Mouse (Mus musculus) hindbrain, embryonic 12.5 days (tissue): ENCODE data around the gene Sucnr1. TPM values are rescaled to one million over a fixed set of nuclear protein-coding genes. Genes with fewer than 3 reads are reported as not detected.
A peak's percentile ranks its signal among the peaks of the same experiment; 100 is the strongest.

Experiments
- ATAC-seq: fragments of 200-750 bp; cut with Nextera tagmentation; 2 replicates; pipeline ENCODE4 v1.8.0; 2017; ENCODE audit warnings: moderate TSS enrichment; ENCODE audit not compliant: low FRiP score
- H3K27ac ChIP-seq: fragments of 300-500 bp; sonication (generic); 2 replicates; pipeline ENCODE4 v1.5.1; 2016; ENCODE audit warnings: mild to moderate bottlenecking
- H3K27me3 ChIP-seq: fragments of 300-500 bp; sonication (generic); 2 replicates; pipeline ENCODE4 v1.6.1; 2016; ENCODE audit warnings: mild to moderate bottlenecking
- H3K36me3 ChIP-seq: fragments of 300-500 bp; sonication (generic); 2 replicates; pipeline ENCODE4 v1.6.1; 2016; ENCODE audit warnings: mild to moderate bottlenecking
- H3K4me1 ChIP-seq: fragments of 300-500 bp; sonication (generic); 2 replicates; pipeline ENCODE4 v1.6.1; 2016
- H3K4me2 ChIP-seq: fragments of 300-500 bp; sonication (generic); replicated peaks from 2 replicates; pipeline ENCODE4 v1.6.1; 2016; ENCODE audit warnings: mild to moderate bottlenecking
- H3K4me3 ChIP-seq: fragments of 300-500 bp; sonication (generic); 2 replicates; pipeline ENCODE4 v1.5.1; 2016; ENCODE audit warnings: mild to moderate bottlenecking
- H3K9ac ChIP-seq: fragments of 300-500 bp; sonication (generic); 2 replicates; pipeline ENCODE4 v1.6.1; 2016; ENCODE audit warnings: mild to moderate bottlenecking, moderate library complexity
- H3K9me3 ChIP-seq: fragments of 300-500 bp; sonication (generic); replicated peaks from 2 replicates; pipeline ENCODE4 v1.6.1; 2016; ENCODE audit warnings: mild to moderate bottlenecking
- WGBS: fragments of 180-500 bp; shearing (Covaris S2); methylation state at CpG from one replicate; pipeline ENCODE4 v1.1.7; 2016; 5-methylcytosine and 5-hydroxymethylcytosine counted together
- polyA plus RNA-seq: library from polyadenylated mRNA; unstranded; fragments of >200 nt; fragmentation: Nextera tagmentation; extraction: Ambion mirVana; gene quantifications from 2 replicates; pipeline ENCODE4 v1.2.1, GENCODE M21; 2016

Gene Sucnr1
- polyA plus RNA-seq, result 0.20 TPM in 1 of 2 replicates, not detected in the other

DNA sequence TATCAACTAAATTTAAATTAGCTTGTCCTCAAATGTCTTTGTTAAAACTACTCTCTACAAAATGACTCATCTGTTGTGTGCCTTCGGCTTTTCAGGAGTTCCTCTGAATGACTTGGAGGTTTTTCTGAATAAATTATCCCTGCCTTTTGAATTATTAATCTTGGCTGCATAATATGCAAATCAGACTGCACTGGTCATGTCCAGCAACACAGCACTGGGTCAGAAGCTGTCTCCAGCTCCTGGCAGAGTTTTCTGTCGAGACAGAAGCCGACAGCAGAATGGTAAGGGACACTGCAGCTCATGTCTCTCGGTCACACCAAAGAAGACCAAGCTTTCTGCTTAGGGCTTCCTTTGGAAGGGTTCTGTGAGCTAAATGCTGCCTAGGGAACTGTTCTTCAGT is at the start of gene Sucnr1:
TSS of gene Sucnr1 (plus strand) at position 222 of the 400 bp plus-strand sequence.
- ATAC-seq, result peak; percentile 84
- WGBS, result 39% methylated on average over 4 of the region's 4 CpGs
- Histone ChIP-seq H3K27me3 (no peaks in the 10 kb centered on the region), H3K4me3 (no peak within 1 kb of the TSS), H3K27ac (0 out of 2 replicates have a peak within 1 kb of the TSS, but pooled peaks have one; percentile 48), H3K4me1 (peaks cover 10% of the 10 kb centered on the region; the same call in 1 of the 2 replicates), H3K4me2 (0 out of 2 replicates have a peak within 1 kb of the TSS, but pooled peaks have one; percentile 19), H3K36me3 (no peaks in the 10 kb centered on the region), H3K9ac (no peak within 1 kb of the TSS), H3K9me3 (no peaks in the 10 kb centered on the region)

DNA sequence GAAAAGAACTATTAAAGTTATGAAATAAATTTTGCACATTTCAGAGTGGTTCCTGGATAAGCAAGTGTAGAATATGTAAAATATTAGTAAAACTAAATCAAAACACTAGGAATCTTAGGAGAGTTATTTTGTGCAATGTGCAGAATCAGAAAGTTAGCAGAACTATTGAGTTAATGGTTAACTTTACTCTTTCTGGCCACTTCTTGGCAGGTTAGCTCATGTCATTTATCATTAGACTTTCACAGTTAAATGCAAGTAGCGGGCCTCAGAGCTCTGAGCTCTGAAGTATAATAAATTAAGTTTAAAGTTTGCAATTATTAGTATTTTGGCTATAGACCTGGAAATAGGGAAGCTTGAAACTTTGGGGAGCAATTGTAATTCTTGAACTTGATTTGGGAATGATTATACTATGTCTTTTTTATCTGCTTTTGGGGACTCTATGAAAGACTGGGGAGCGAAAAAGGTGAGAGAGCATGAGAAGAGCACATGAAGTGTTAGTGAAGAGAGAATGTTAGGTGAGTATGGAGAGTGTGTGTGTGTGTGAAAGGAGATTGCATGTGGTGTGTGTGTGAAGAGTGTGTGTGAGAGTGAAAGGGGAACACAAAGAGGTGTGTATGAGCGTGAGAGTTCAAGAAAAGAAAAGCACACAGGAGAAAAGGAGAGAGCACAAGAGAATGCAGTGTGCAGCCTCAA is 35.3 kb upstream of the Sucnr1 start:
- Histone ChIP-seq H3K9ac (no peak overlapping the region), H3K4me3 (no peak overlapping the region), H3K27ac (no peak overlapping the region), H3K9me3 (no peaks in the 10 kb centered on the region), H3K27me3 (no peaks in the 10 kb centered on the region), H3K4me1 (no peaks in the 10 kb centered on the region), H3K4me2 (no peak overlapping the region), H3K36me3 (no peaks in the 10 kb centered on the region)
- no peak for ATAC-seq
- 86% methylated on average over 3 of the region's 3 CpGs for WGBS

DNA sequence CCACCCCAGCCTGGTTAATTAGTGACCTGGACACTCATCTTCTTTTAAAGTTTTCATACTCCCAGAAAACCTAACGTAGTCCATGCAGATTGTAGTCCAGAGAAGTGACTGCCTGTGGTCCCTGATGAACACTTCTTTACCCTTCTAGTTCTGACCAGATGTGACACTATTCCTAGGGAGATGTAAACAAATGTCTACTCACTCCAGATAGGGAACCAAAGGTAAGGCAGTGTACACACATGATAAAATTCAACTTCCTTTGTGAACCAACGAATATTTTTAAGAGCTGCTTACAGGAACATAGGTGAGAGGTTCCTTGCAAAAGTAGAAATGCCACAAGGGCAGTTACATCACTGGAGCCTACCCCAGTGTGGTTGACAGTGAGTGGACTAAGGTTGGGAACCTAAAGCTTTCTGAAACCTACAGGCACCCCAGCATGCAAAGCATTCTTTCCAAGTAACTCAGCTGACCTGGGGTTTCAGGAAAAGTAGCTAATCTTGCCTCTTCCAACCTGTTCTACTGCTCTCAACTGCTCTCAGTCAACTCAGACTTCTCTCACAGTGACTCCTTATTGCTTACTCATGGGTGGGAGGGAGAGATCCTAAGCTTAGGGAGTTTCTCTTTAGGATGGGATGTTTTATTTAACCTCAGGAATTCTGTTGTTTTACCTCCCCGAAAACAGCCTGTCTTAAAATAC is 28.3 kb upstream of the Sucnr1 start:
- no peaks in the 10 kb centered on the region for H3K9me3 ChIP-seq
- H3K4me1 ChIP-seq, result no peaks in the 10 kb centered on the region
- 83% methylated on average over 3 of the region's 3 CpGs for whole genome bisulfite sequencing
- no peak for ATAC-seq
- no peak overlapping the region for H3K27ac ChIP-seq
- no peaks in the 10 kb centered on the region for H3K27me3 ChIP-seq
- H3K36me3 ChIP-seq, result no peaks in the 10 kb centered on the region
- H3K9ac ChIP-seq, result no peak overlapping the region
- H3K4me3 ChIP-seq, result no peak overlapping the region
- H3K4me2 ChIP-seq, result no peak overlapping the region

DNA sequence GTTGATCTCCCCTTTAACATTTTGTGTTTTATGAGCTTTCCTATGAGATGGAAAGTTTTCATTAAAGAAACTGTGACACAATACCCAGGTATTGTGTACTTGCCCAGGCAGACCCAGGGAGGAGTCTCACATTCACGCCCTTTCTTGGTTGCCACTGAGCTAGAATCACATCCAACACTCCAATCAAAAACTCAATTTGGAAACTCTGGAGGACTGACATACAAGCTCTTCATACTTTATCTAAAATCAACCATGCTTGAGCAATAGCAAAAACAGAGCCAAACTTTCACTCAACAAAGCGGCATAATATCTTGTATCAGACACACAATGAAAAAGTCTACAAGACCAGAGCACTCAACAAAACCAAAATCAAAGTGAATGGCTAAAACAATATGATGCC is 27.7 kb upstream of the Sucnr1 start:
- ATAC-seq, result no peak
- Histone ChIP-seq H3K27ac (no peak overlapping the region), H3K4me1 (no peaks in the 10 kb centered on the region), H3K36me3 (no peaks in the 10 kb centered on the region), H3K9me3 (no peaks in the 10 kb centered on the region), H3K9ac (no peak overlapping the region), H3K4me3 (no peak overlapping the region), H3K4me2 (no peak overlapping the region), H3K27me3 (no peaks in the 10 kb centered on the region)
- WGBS, result 90% methylated on average over 2 of the region's 2 CpGs

DNA sequence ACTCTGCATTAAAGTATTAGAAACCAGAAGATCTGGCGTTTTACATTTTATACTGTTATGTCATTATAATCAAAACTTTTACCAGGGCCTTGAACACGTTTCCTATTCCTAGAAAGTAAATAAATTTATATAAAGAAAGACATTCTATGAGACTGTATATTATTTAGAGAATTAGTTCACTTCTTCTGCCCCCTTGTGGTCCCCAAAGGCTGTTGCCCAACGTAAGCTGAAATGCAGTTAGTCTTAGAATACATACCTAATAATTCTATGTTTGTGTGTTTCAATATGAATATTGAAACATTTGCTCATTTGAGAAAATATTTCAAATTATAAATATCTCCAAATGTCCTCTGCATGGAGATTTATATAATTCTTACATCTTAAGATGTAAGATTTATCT is 25.2 kb upstream of the Sucnr1 start:
- Histone ChIP-seq H3K9me3 (no peaks in the 10 kb centered on the region), H3K4me2 (no peak overlapping the region)
- WGBS, result 28% methylated on average over 3 of the region's 3 CpGs

DNA sequence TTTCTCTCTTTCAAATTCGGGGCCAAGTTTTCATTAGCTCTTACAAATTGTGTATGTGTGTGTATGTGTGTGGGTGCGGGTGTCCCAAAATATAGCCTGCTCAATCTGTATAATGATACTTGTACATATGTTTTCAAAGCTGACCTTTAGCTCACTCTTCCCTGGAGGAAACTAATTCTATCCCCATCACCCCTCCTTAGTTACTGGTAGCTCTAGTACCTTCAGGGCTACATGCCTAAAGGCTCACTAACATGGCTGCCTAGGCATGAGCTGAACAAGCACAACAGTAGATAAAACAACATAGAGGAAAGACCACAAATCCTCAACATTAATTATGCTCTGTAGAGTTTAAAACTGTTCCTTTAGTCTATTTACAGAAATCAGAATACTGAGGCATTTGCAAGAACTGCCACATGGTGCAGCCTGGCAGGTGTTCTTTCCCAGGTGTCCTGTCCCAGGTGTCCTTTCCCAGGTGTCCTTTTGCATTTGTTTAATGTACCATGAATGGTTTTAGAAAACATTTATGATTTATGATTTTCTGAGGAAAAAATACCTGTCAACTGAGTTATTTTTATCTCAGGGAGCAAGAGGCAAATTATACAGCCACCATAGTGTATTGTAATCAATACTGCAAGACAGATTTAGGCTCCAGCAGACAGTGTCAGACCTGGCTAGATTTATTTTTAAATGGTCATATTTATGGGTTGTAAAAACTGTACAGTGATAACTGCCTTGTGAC is 24.4 kb upstream of the Sucnr1 start:
- Histone ChIP-seq H3K4me3 (no peak overlapping the region), H3K4me1 (no peaks in the 10 kb centered on the region), H3K9me3 (no peaks in the 10 kb centered on the region), H3K27ac (no peak overlapping the region), H3K36me3 (no peaks in the 10 kb centered on the region), H3K4me2 (no peak overlapping the region), H3K9ac (no peak overlapping the region), H3K27me3 (no peaks in the 10 kb centered on the region)
- no peak for ATAC-seq
- WGBS, result 81% methylated on average over 2 of the region's 2 CpGs

More for the DNA sequence above, 25.2 kb upstream of the Sucnr1 start:
- Histone ChIP-seq H3K4me1 (no peaks in the 10 kb centered on the region), H3K36me3 (no peaks in the 10 kb centered on the region), H3K4me3 (no peak overlapping the region), H3K9ac (no peak overlapping the region), H3K27ac (no peak overlapping the region), H3K27me3 (no peaks in the 10 kb centered on the region)
- ATAC-seq, result no peak

DNA sequence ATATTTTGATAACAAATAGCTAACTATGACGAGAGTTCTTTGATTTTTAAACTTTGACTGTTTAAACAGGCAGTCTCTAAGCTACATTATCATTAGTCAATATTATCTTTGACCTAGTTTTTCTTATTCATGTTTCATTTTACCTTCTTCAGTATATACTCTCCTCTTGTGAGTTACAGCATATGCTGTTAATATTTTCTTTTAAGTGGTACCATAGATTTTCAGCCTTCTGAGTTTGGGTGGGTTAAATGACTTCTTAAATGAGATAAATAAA is 23.9 kb upstream of the Sucnr1 start:
- H3K9ac ChIP-seq, result no peak overlapping the region
- H3K4me3 ChIP-seq, result no peak overlapping the region
- no peaks in the 10 kb centered on the region for H3K36me3 ChIP-seq
- no peaks in the 10 kb centered on the region for H3K4me1 ChIP-seq
- H3K9me3 ChIP-seq, result no peaks in the 10 kb centered on the region
- 80% methylated on average over 1 of the region's 1 CpGs for WGBS
- no peaks in the 10 kb centered on the region for H3K27me3 ChIP-seq
- no peak for ATAC-seq
- H3K4me2 ChIP-seq, result no peak overlapping the region
- no peak overlapping the region for H3K27ac ChIP-seq

DNA sequence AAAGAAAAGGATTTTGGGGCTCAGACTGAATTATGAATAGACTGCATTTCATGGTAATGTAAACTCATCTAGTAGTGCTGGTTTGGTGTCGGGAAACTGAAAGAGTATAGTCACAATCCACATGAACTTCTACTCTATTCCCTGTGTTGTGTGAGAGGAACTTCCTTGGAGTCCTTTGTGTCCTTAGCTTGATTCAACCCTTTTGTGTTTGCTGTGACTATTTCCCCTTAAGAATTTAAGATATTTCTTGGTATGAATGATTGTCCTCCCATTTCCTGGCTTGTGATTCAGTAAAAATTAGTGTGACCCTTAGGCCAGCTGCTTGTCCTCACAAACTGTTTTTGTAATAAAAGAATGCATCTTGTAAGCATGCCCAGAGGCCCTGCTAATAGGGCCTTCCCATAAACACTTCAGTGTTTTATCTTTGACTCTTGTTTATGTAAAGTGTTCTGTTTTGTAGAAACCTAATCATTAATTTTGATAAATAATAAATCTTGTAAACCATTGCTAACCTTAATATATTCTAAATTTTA is 2.7 kb upstream of the Sucnr1 start:
- Histone ChIP-seq H3K9ac (no peak overlapping the region), H3K4me1 (peaks cover 10% of the 10 kb centered on the region; the same call in 1 of the 2 replicates), H3K27me3 (no peaks in the 10 kb centered on the region), H3K4me2 (no peak overlapping the region), H3K36me3 (no peaks in the 10 kb centered on the region), H3K9me3 (no peaks in the 10 kb centered on the region), H3K4me3 (no peak overlapping the region), H3K27ac (no peak overlapping the region)
- 68% methylated on average over 1 of the region's 1 CpGs for WGBS
- no peak for ATAC-seq

DNA sequence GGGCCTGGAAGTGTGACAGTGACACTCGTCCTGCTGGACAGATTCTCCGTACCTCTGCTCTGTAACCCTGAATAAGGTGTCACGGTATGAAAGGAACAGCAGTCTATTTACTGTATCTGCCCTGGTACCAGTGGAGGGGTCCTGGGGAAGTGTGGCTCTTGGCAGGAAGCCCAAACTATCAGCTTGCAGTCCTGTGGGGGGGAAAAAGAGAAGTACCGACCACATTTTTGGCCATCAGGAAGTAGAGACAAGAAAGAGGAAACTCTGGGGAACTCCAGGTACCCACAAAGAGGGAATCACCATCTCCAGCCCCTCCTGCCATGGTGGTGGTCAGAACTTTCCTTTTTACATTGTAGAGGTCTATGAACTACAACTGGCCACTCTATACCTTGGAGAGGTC is 1.1 kb upstream of the Sucnr1 start:
- ATAC-seq, result 0 out of 2 replicates have a peak, but pooled peaks have one; percentile 39
- Histone ChIP-seq H3K9ac (no peak overlapping the region), H3K36me3 (no peaks in the 10 kb centered on the region), H3K27me3 (no peaks in the 10 kb centered on the region), H3K4me1 (peaks cover 10% of the 10 kb centered on the region; the same call in 1 of the 2 replicates), H3K9me3 (no peaks in the 10 kb centered on the region), H3K4me3 (no peak overlapping the region), H3K27ac (no peak overlapping the region), H3K4me2 (no peak overlapping the region)
- WGBS, result 52% methylated on average over 4 of the region's 4 CpGs

DNA sequence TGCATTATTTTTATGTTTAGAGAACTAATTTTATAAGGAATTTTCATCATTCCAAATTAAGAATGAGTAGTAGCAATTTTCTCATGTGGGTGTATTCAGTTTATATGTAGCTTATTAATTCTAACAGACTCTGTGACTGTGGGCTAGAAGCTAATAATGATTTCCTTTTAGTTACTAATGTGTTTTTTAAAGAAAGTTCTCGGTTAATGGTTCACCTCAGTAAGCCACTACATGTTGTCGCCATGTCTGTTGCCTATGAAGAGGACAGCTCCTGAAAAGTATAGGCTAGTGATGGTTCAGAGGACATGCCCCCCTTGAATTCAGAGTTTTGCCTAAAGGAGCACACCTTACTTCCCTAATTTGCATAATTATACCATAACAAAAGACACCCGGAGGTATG is 1.1 kb downstream of the Sucnr1 start:
- no peaks in the 10 kb centered on the region for H3K27me3 ChIP-seq
- no peaks in the 10 kb centered on the region for H3K36me3 ChIP-seq
- no peak overlapping the region for H3K4me2 ChIP-seq
- 77% methylated on average over 3 of the region's 3 CpGs for WGBS
- no peaks in the 10 kb centered on the region for H3K9me3 ChIP-seq
- H3K4me3 ChIP-seq, result no peak overlapping the region
- no peak for ATAC-seq
- H3K4me1 ChIP-seq, result peaks cover 10% of the 10 kb centered on the region; the same call in 1 of the 2 replicates
- H3K9ac ChIP-seq, result no peak overlapping the region
- H3K27ac ChIP-seq, result no peak overlapping the region

DNA sequence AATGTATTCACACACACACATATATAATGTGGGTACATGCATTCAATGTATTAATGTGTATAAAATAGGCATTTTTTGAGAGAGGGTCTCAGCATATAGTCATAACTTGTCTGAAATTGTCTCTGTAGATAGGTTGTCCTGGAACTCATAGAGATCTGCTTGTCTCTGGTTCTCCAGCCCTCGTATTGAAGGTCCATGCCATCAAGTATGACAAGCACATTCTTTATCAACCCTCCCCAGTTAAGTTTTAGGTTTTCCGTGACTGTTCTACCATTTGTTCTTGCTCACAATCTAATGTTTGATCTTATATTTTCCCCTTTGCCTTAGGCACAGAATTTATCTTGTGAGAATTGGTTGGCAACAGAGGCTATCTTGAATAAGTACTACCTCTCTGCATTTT is 4.1 kb downstream of the Sucnr1 start:
- Histone ChIP-seq H3K9me3 (no peaks in the 10 kb centered on the region), H3K36me3 (no peaks in the 10 kb centered on the region), H3K4me3 (no peak overlapping the region), H3K27ac (no peak overlapping the region), H3K27me3 (no peaks in the 10 kb centered on the region), H3K4me2 (no peak overlapping the region), H3K9ac (no peak overlapping the region), H3K4me1 (peaks cover 5% of the 10 kb centered on the region; the same call in 1 of the 2 replicates)
- WGBS, result 84% methylated on average over 2 of the region's 2 CpGs
- no peak for ATAC-seq

DNA sequence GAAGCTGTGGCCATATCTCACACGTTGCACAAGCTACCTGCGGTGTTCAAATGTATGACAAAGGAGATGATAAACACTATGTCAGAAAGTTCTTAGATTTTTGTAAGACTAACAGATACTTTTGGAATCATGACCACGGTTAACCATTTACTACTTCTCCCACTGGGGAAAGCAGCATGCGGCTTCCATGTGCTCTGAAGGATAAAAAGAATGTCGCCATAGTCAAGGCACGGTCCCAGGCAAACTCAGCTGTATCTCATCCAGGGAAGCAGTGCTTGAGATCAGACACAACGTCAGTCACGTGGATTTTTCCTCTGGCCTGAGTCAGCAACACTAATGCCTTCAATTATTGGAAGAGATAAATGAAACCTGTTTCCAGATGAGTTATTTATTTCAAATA is 9.7 kb downstream of the Sucnr1 start:
- no peak for ATAC-seq
- Histone ChIP-seq H3K4me2 (no peak overlapping the region), H3K27ac (no peak overlapping the region), H3K9me3 (no peaks in the 10 kb centered on the region), H3K9ac (no peak overlapping the region), H3K27me3 (no peaks in the 10 kb centered on the region), H3K4me3 (no peak overlapping the region), H3K36me3 (no peaks in the 10 kb centered on the region), H3K4me1 (no peaks in the 10 kb centered on the region)
- 88% methylated on average over 8 of the region's 8 CpGs for WGBS
